Mouse (Mus musculus) central nervous system, embryonic 14 days (tissue): Measurements from ENCODE around the gene Fdxr. TPM values are rescaled to one million over a fixed set of nuclear protein-coding genes. Genes with fewer than 3 reads are reported as not detected.

Experiments
- polyA plus RNA-seq: library from polyadenylated mRNA; depleted of rRNA; stranded (reverse); fragments of >200 nt; gene quantifications from 2 replicates; pipeline ENCODE4 v1.2.3, GENCODE M21; 2012; rRNA removed

The Fdxr gene
- polyA plus RNA-seq, result 26.5 and 29.2 TPM in 2 replicates

GRCm38 (mm10) chr11:115276780-115277603 is at the start of gene Fdxr:
Fdxr (minus strand) TSS chr11:115277050.

GRCm38 (mm10) chr11:115321906-115322693 is 45.2 kb upstream of the Fdxr start, which contains the start of gene Ush1g:
Ush1g (minus strand) TSS chr11:115322041.

DNA sequence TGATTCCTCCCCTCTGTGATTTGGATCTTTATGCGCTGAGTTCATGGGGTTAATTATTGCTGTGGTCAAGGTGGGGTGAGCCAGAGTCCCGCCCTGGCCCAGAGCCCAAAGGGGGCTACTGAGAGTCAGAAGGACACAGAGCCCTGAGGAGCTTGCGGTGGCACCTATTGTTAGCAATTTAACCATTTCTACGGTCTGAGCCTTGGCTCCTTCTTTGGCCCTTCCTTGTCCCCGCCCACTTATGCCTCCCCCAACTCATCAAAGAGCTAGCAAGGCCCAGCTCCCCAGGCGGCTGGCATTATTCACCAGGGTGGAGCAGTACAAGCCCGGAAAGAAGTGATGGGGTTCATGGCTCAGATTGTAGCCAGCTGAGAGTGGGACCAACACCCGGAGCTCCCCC is 30.0 kb upstream of the Fdxr start, which contains the start of gene Otop2:
Gene Otop2, plus strand, starts transcription at position 301 of the 400 bp plus-strand sequence.

DNA sequence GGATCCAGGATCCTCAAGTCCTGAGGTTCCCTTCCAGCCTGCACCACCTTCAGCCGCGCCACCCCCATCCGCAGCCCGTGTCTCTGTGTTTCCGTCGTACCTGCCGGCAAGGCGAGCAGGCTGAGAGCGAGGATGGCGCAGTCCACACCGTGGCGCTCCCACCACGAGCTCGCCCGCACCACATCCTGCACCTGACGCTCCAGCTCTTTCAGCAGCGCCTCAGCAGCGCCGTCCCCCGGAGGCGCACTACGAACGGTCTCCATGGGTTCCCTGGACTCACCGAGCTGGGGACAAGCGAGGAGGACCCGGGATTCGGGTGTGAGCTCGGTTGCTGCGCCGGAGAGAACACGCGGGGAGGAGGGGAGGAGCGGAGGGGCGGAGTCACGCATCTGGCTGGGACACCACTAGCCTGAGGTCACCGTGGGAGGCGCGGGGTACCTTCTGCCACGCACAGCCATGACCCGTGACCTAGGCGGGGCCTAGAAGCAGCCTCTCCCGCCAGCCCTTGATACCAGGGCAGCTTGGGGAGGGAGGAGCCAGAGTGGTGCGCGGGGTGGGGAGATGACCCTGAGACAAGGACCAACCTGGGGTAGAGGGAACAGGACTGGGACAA is 20.5 kb upstream of the Fdxr start, which contains the start of gene Fads6:
Gene Fads6, minus strand, starts transcription at position 450 of the 613 bp plus-strand sequence.

GRCm38 (mm10) chr11:115267061-115267883 is 9.6 kb downstream of the Fdxr start, which contains the start of gene Grin2c:
Grin2c (minus strand) TSS chr11:115267243.

Other genes starting within 250 kb of the Fdxr start
- gene Cd300ld5, start 239.3 kb downstream of the Fdxr start, polyA plus RNA-seq, result 0.24 TPM in 1 of 2 replicates, not detected in the other
- 0.24 and 0.53 TPM in 2 replicates for gene Cd300ld3, start 228.6 kb downstream of the Fdxr start, polyA plus RNA-seq
- 0.05 TPM in 1 of 2 replicates, not detected in the other for gene Cd300e, start 214.9 kb downstream of the Fdxr start, polyA plus RNA-seq
- 0.90 and 1.1 TPM in 2 replicates for gene Rab37, start 185.6 kb downstream of the Fdxr start, polyA plus RNA-seq
- gene Cd300lf, start 143.1 kb downstream of the Fdxr start, polyA plus RNA-seq, result 0.43 and 0.98 TPM in 2 replicates
- gene Slc9a3r1, start 113.7 kb downstream of the Fdxr start, polyA plus RNA-seq, result 37.2 and 38.4 TPM in 2 replicates
- 5.6 and 6.9 TPM in 2 replicates for gene Tmem104, start 89.6 kb downstream of the Fdxr start, polyA plus RNA-seq
- gene Nat9, start 89.2 kb downstream of the Fdxr start, polyA plus RNA-seq, result 22.3 and 23.1 TPM in 2 replicates
- 0.96 and 1.0 TPM in 2 replicates for gene Grin2c, start 9.8 kb downstream of the Fdxr start, polyA plus RNA-seq
- gene Fads6, start 20.6 kb upstream of the Fdxr start, polyA plus RNA-seq, result 1.8 and 2.4 TPM in 2 replicates
- 0.10 TPM in 2 replicates for gene Otop2, start 30.1 kb upstream of the Fdxr start, polyA plus RNA-seq
- 0.05 TPM in 2 replicates for gene Ush1g, start 45.0 kb upstream of the Fdxr start, polyA plus RNA-seq
- 0.36 and 0.41 TPM in 2 replicates for gene Otop3, start 57.7 kb upstream of the Fdxr start, polyA plus RNA-seq
- 45.1 and 49.4 TPM in 2 replicates for gene Hid1, start 90.7 kb upstream of the Fdxr start, polyA plus RNA-seq
- 34.8 and 35.1 TPM in 2 replicates for gene Cdr2l, start 104.9 kb upstream of the Fdxr start, polyA plus RNA-seq
- gene Mrpl58, start 126.7 kb upstream of the Fdxr start, polyA plus RNA-seq, result 134 and 152 TPM in 2 replicates
- gene Atp5h, start 142.9 kb upstream of the Fdxr start, polyA plus RNA-seq, result 497 and 500 TPM in 2 replicates
- 51.5 and 51.6 TPM in 2 replicates for gene Kctd2, start 143.1 kb upstream of the Fdxr start, polyA plus RNA-seq
- gene Trim80, start 163.5 kb upstream of the Fdxr start, polyA plus RNA-seq, result 0.04 and 0.06 TPM in 2 replicates
- 0.18 TPM in 1 of 2 replicates, not detected in the other for gene Slc16a5, start 185.4 kb upstream of the Fdxr start, polyA plus RNA-seq
- 11.7 and 12.9 TPM in 2 replicates for gene Armc7, start 198.6 kb upstream of the Fdxr start, polyA plus RNA-seq
- 80.7 and 82.5 TPM in 2 replicates for gene Nt5c, start 214.8 kb upstream of the Fdxr start, polyA plus RNA-seq
- 1,013 and 1,226 TPM in 2 replicates for gene Jpt1, start 237.3 kb upstream of the Fdxr start, polyA plus RNA-seq